Comparison of ENCODE assay signal across 9 mouse cellular contexts in the genomic region with DNA sequence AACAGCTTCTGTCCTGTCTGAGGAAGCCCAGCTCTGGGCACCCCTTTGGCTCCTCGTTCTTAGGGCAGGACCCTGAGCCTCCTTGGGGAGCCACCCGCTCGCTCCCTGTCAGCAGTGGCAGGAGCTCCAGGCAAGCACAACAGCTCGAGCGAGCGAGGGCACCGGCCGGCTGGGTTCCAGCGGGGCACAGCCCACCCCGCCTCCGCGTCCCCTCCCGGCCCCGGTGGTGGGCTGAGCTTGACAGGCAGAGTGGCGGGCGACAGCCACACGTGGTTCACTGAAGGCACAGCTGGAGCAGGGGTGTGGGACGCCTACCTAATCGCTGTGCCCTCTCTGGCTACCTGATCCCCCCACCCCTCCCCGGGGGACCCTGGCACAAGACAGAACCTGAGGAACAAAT. TPM values are rescaled to one million over a fixed set of nuclear protein-coding genes. Genes with fewer than 3 reads are reported as not detected.
DNase-seq lines count a peak whose midpoint lies in the region; ATAC-seq and TF ChIP-seq lines count a peak whose summit lies in the region.
"Had no signal": no experiment of that assay in that cellular context is flagged by ENCODE, and none has a peak within 500 bp of the region (broad histone marks: within the 10 kb centered on the region; RNA-seq: fewer than 3 reads in every experiment).

No protein-coding gene starts in this region.

- peak; percentile 13 for DNase-seq in kidney, postnatal 0 days (ENCODE audit: low spot score)
- DNase-seq in kidney, adult 9 months, result no peak
- DNase-seq in hindbrain, embryonic 11.5 days (ENCODE audit: low spot score), result peak; percentile 60
- no peak for DNase-seq in urinary bladder, postnatal 25 days (ENCODE audit: low spot score)
- DNase-seq in ovary, postnatal 14 days (ENCODE audit: low spot score), result no peak
- DNase-seq in gastrocnemius, postnatal 10 days, result no peak

- TF ChIP-seq POLR2A in cortical plate, adult 2 months (IDR thresholded peaks at IDR 0.05; ENCODE audit: extremely low read depth, insufficient read depth, low read length), result no peak

- 2% methylated on average over 20 of the region's 20 CpGs for WGBS in kidney, postnatal 0 days
- WGBS in hindbrain, embryonic 11.5 days, result 0% methylated on average over 20 of the region's 20 CpGs
- under 1% methylated on average over 19 of the region's 20 CpGs for WGBS in midbrain, embryonic 16.5 days

- H3K4me2 ChIP-seq in kidney, postnatal 0 days (ENCODE audit: low read length), result peak overlapping the region; percentile 83
- peak overlapping the region; percentile 98 for H3K4me2 ChIP-seq in hindbrain, embryonic 11.5 days (replicated peaks; ENCODE audit: low read depth, low read length)
- H3K4me2 ChIP-seq in midbrain, embryonic 16.5 days (ENCODE audit: low read length), result peak overlapping the region; percentile 71

- TF ChIP-seq CTCF in kidney, postnatal 0 days (IDR thresholded peaks at IDR 0.05; ENCODE audit: low read depth), result no peak
- no peak for TF ChIP-seq CTCF in cortical plate, adult 2 months (IDR thresholded peaks at IDR 0.05; ENCODE audit: extremely low read depth, insufficient read depth, low read length)

- no peak overlapping the region for H3K27ac ChIP-seq in kidney, postnatal 0 days
- H3K27ac ChIP-seq in cortical plate, adult 2 months (ENCODE audit: insufficient read depth, low read length), result peak overlapping the region; percentile 69
- no peak overlapping the region for H3K27ac ChIP-seq in hindbrain, embryonic 11.5 days (ENCODE audit: low read depth, low read length)
- no peak overlapping the region for H3K27ac ChIP-seq in midbrain, embryonic 16.5 days (ENCODE audit: low read length)

- H3K9me3 ChIP-seq in kidney, postnatal 0 days (replicated peaks; ENCODE audit: low read length), result no peaks in the 10 kb centered on the region
- no peaks in the 10 kb centered on the region for H3K9me3 ChIP-seq in hindbrain, embryonic 11.5 days (ENCODE audit: control insufficient read depth, low read length)
- no peaks in the 10 kb centered on the region for H3K9me3 ChIP-seq in midbrain, embryonic 16.5 days (replicated peaks; ENCODE audit: control insufficient read depth, low read length, poor library complexity, severe bottlenecking)

- peak overlapping the region; percentile 41 for H3K4me3 ChIP-seq in kidney, postnatal 0 days (replicated peaks; ENCODE audit: low read depth, low read length)
- H3K4me3 ChIP-seq in cortical plate, adult 2 months (ENCODE audit: insufficient read depth, low read length), result peak overlapping the region; percentile 68
- peak overlapping the region; percentile 47 for H3K4me3 ChIP-seq in hindbrain, embryonic 11.5 days (ENCODE audit: low read depth, low read length)
- H3K4me3 ChIP-seq in midbrain, embryonic 16.5 days (ENCODE audit: low read depth, low read length), result peak overlapping the region; percentile 37

- peak; percentile 46 for ATAC-seq in kidney, postnatal 0 days (replicated peaks; ENCODE audit: low FRiP score, low read depth)
- peak; percentile 61 for ATAC-seq in hindbrain, embryonic 11.5 days (ENCODE audit: low FRiP score)
- peak; percentile 81 for ATAC-seq in midbrain, embryonic 16.5 days

- 0 out of 2 replicates have a peak overlapping the region, but pooled peaks have one; percentile 35 for H3K9ac ChIP-seq in kidney, postnatal 0 days (ENCODE audit: low read depth, low read length)
- H3K9ac ChIP-seq in hindbrain, embryonic 11.5 days (ENCODE audit: low read depth, low read length), result peak overlapping the region; percentile 37; the same call in 1 of the 2 replicates
- peak overlapping the region; percentile 32 for H3K9ac ChIP-seq in midbrain, embryonic 16.5 days (ENCODE audit: low read depth, low read length)

- H3K36me3 ChIP-seq in kidney, postnatal 0 days (ENCODE audit: insufficient read depth, low read length), result no peaks in the 10 kb centered on the region
- H3K36me3 ChIP-seq in hindbrain, embryonic 11.5 days (ENCODE audit: control insufficient read depth, insufficient read depth, low read length), result no peaks in the 10 kb centered on the region
- no peaks in the 10 kb centered on the region for H3K36me3 ChIP-seq in midbrain, embryonic 16.5 days (ENCODE audit: control insufficient read depth, insufficient read depth, low read length)

- 0 out of 2 replicates have a peak, but pooled peaks cover 4% of the 10 kb centered on the region for H3K27me3 ChIP-seq in kidney, postnatal 0 days (ENCODE audit: insufficient read depth, low read length)
- peaks cover 8% of the 10 kb centered on the region for H3K27me3 ChIP-seq in hindbrain, embryonic 11.5 days (ENCODE audit: control insufficient read depth, insufficient read depth, low read length)
- peaks cover 9% of the 10 kb centered on the region; the same call in 1 of the 2 replicates for H3K27me3 ChIP-seq in midbrain, embryonic 16.5 days (ENCODE audit: control insufficient read depth, insufficient read depth, low read depth, low read length)

- H3K4me1 ChIP-seq in kidney, postnatal 0 days (replicated peaks; ENCODE audit: insufficient read depth, low read length), result no peaks in the 10 kb centered on the region
- no peaks in the 10 kb centered on the region for H3K4me1 ChIP-seq in cortical plate, adult 2 months (ENCODE audit: control insufficient read depth, insufficient read depth, low read length)
- no peaks in the 10 kb centered on the region for H3K4me1 ChIP-seq in hindbrain, embryonic 11.5 days (replicated peaks; ENCODE audit: control insufficient read depth, insufficient read depth, low read length)
- H3K4me1 ChIP-seq in midbrain, embryonic 16.5 days (ENCODE audit: control insufficient read depth, insufficient read depth, low read length), result peaks cover 3% of the 10 kb centered on the region; the same call in 1 of the 2 replicates

RNA-seq across cellular contexts. Expression of gene Drd1, which starts 0.5 kb away (rescaled TPM):
- 0.14 and 0.33 TPM in 2 replicates for polyA plus RNA-seq in kidney, postnatal 0 days (2015; fragmentation: Nextera tagmentation; extraction: Ambion mirVana)
- polyA plus RNA-seq in cortical plate, adult 2 months (2012; rRNA removed), result 4.8 and 16.2 TPM in 2 replicates
- polyA plus RNA-seq in hindbrain, embryonic 11.5 days (2014; fragmentation: Nextera tagmentation; extraction: Ambion mirVana), result 0.21 and 0.65 TPM in 2 replicates
- 3.5 and 5.2 TPM in 2 replicates for polyA plus RNA-seq in midbrain, embryonic 16.5 days (2015; fragmentation: Nextera tagmentation; extraction: Ambion mirVana)
- total RNA-seq in gastrocnemius, postnatal 10 days (2021), result under 1 TPM; 0.23 to 0.33 TPM
- total RNA-seq: liver, adult 2 months had no signal
- polyA plus RNA-seq: liver, adult 2 months had no signal

RNA-seq across cellular contexts. Expression of gene Sfxn1, which starts 16.7 kb away (rescaled TPM):
- polyA plus RNA-seq in kidney, postnatal 0 days (2015; fragmentation: Nextera tagmentation; extraction: Ambion mirVana), result 106 and 117 TPM in 2 replicates
- 42.7 and 45.0 TPM in 2 replicates for polyA plus RNA-seq in cortical plate, adult 2 months (2012; rRNA removed)
- polyA plus RNA-seq in hindbrain, embryonic 11.5 days (2014; fragmentation: Nextera tagmentation; extraction: Ambion mirVana), result 87.5 and 89.9 TPM in 2 replicates
- 112 and 119 TPM in 2 replicates for polyA plus RNA-seq in midbrain, embryonic 16.5 days (2015; fragmentation: Nextera tagmentation; extraction: Ambion mirVana)
- 1 to 10 TPM; 7.0 to 8.4 TPM for total RNA-seq in gastrocnemius, postnatal 10 days (2021)

Comparison
In these comparisons a context has a peak if more than half of its experiments do, and no peak if none do; other contexts are left out.
1. DNase-seq: peak in kidney, postnatal 0 days (single experiment) and hindbrain, embryonic 11.5 days (single experiment); none in kidney, adult 9 months (single experiment), urinary bladder, postnatal 25 days (single experiment), ovary, postnatal 14 days (single experiment) and gastrocnemius, postnatal 10 days (single experiment).
2. Peak in every context shown above with its lines, with median percentiles within 50 percentile points of each other: ATAC-seq, H3K4me2 ChIP-seq, H3K4me3 ChIP-seq and H3K9ac ChIP-seq.